Mouse (Mus musculus): Measurements from ENCODE around the gene Pard3. TPM values are rescaled to one million over a fixed set of nuclear protein-coding genes. Genes with fewer than 3 reads are reported as not detected.
"Not testable (repeated sequence)": the region's sequence is repeated elsewhere in the genome, so short reads cannot be mapped to it uniquely, and the experiment has no call there.

The Pard3 gene
- total and polyA plus RNA-seq, 2 experiments from 2014 or later: 11.9 to 29.7 TPM

DNA sequence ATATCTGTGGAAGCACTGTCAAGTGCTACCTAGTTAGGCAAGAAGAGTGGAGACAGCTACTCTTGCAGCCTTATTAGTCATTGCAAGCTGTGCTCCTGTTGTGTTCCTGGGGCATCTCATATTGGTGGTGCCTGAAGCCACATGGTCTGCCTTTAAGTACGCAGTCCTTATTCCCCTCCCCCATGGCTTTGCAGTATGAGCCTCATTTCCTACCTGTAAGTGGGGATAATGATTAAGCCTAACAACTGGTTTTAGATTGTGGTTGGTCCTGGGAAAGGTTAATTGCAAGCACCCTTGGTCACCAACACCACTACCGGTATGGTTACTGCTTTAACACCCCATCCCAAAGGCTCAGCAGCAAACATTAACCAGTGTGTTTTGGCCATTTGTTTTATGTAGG, 104.8 kb downstream of the Pard3 start:
- H3K4me3 ChIP-seq (ENCODE audit: low read depth, low read length): no peak overlapping the region
- ATAC-seq (ENCODE audit: low FRiP score) (no peak), DNase-seq (ENCODE audit: low spot score) (no peak)
- H3K36me3 ChIP-seq (ENCODE audit: insufficient read depth, low read length): no peaks in the 10 kb centered on the region
- 88% methylated on average over 2 of the region's 2 CpGs for WGBS
- TF ChIP-seq CTCF (IDR thresholded peaks at IDR 0.05): no peak
- no peaks in the 10 kb centered on the region for H3K4me1 ChIP-seq (ENCODE audit: insufficient read depth, low read length)
- no peak overlapping the region for H3K4me2 ChIP-seq (ENCODE audit: low read depth, low read length, poor library complexity, severe bottlenecking)
- H3K9me3 ChIP-seq (ENCODE audit: low read length): no peaks in the 10 kb centered on the region
- no peak overlapping the region for H3K27ac ChIP-seq (ENCODE audit: low read depth, low read length)
- H3K27me3 ChIP-seq (ENCODE audit: insufficient read depth, low read length): no peaks in the 10 kb centered on the region
- no peak overlapping the region for H3K9ac ChIP-seq (replicated peaks; ENCODE audit: low read length, poor library complexity, severe bottlenecking)

DNA sequence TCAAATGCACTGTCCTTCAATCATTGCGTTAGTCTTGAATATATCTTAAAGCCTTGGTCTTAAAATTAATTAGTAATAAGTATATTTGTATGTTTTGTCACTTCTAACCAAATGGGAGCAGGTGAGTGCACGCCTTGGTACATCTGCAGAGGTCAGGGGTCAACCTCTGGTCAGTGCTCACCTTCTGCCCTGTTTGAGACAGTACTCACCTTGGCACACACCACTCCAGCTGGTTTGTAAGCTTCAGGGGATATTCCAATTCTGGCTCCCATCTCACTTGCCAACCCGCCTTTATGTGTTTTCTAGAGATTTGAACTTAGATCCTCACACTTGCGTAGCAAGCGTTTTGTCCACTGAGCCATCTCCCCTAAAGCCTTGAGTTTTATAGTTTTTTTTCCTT, 105.7 kb downstream of the Pard3 start:
- ATAC-seq (ENCODE audit: low FRiP score): no peak
- TF ChIP-seq CTCF (IDR thresholded peaks at IDR 0.05): no peak
- WGBS: 98% methylated on average over 5 of the region's 5 CpGs

DNA sequence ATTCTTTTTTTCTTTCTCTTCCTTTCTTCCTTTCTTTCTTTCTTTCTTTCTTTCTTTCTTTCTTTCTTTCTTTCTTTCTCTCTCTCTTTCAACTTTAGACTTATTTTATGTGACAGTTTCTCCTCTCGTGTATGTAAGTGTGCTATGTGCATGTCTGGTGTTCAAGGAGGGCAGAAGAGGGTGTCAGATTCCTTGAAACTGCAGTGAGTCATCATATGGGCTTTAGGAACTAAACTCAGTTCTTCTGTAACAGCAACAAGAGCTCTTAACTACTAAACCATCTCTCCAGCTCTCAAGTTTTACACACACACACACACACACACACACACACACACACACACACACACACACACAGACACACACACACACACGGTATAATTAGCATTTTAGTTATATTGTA, 106.7 kb downstream of the Pard3 start:
- 88% methylated on average over 2 of the region's 2 CpGs for whole genome bisulfite sequencing
- H3K4me2 ChIP-seq (ENCODE audit: low read depth, low read length, poor library complexity, severe bottlenecking); H3K27me3 ChIP-seq (ENCODE audit: insufficient read depth, low read length); H3K9ac ChIP-seq (replicated peaks; ENCODE audit: low read length, poor library complexity, severe bottlenecking); DNase-seq (ENCODE audit: low spot score); H3K4me1 ChIP-seq (ENCODE audit: insufficient read depth, low read length); H3K4me3 ChIP-seq (ENCODE audit: low read depth, low read length); H3K9me3 ChIP-seq (ENCODE audit: low read length); H3K36me3 ChIP-seq (ENCODE audit: insufficient read depth, low read length); H3K27ac ChIP-seq (ENCODE audit: low read depth, low read length); ATAC-seq (ENCODE audit: low FRiP score): not testable (repeated sequence)

More for the DNA sequence above, 105.7 kb downstream of the Pard3 start:
- H3K4me3 ChIP-seq (ENCODE audit: low read depth, low read length): no peak overlapping the region
- no peak overlapping the region for H3K9ac ChIP-seq (replicated peaks; ENCODE audit: low read length, poor library complexity, severe bottlenecking)
- H3K9me3 ChIP-seq (ENCODE audit: low read length): no peaks in the 10 kb centered on the region
- H3K27me3 ChIP-seq (ENCODE audit: insufficient read depth, low read length): no peaks in the 10 kb centered on the region
- H3K4me1 ChIP-seq (ENCODE audit: insufficient read depth, low read length): no peaks in the 10 kb centered on the region
- DNase-seq (ENCODE audit: low spot score): no peak
- no peak overlapping the region for H3K27ac ChIP-seq (ENCODE audit: low read depth, low read length)
- H3K4me2 ChIP-seq (ENCODE audit: low read depth, low read length, poor library complexity, severe bottlenecking): no peak overlapping the region
- no peaks in the 10 kb centered on the region for H3K36me3 ChIP-seq (ENCODE audit: insufficient read depth, low read length)

DNA sequence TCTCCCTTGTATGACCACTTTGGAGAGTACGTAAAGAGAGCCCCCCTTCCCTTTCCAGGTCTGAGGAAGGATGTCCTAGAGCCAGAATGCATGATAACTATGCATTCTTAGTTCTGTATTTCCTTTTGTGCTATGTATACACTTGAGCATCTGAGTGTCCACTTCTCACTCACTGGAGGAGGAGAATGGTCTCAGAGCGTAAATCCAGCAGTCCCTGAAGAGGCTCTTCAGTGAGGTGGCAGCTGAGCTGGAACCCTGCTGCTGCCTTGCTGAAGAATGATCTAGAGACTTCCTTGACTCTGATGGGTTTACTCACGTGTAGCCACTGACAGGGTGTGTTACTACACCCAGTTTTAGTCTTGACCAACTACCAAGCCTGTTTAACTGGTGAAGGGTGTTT, 107.2 kb downstream of the Pard3 start:
- ATAC-seq (ENCODE audit: low FRiP score) (no peak), DNase-seq (ENCODE audit: low spot score) (no peak)
- Histone ChIP-seq H3K4me3 (ENCODE audit: low read depth, low read length) (no peak overlapping the region), H3K27me3 (ENCODE audit: insufficient read depth, low read length) (no peaks in the 10 kb centered on the region), H3K27ac (ENCODE audit: low read depth, low read length) (no peak overlapping the region), H3K36me3 (ENCODE audit: insufficient read depth, low read length) (no peaks in the 10 kb centered on the region), H3K4me2 (ENCODE audit: low read depth, low read length, poor library complexity, severe bottlenecking) (no peak overlapping the region), H3K9me3 (ENCODE audit: low read length) (no peaks in the 10 kb centered on the region), H3K9ac (replicated peaks; ENCODE audit: low read length, poor library complexity, severe bottlenecking) (no peak overlapping the region), H3K4me1 (ENCODE audit: insufficient read depth, low read length) (no peaks in the 10 kb centered on the region)
- no peak for TF ChIP-seq CTCF (IDR thresholded peaks at IDR 0.05)
- 93% methylated on average over 3 of the region's 3 CpGs for WGBS

DNA sequence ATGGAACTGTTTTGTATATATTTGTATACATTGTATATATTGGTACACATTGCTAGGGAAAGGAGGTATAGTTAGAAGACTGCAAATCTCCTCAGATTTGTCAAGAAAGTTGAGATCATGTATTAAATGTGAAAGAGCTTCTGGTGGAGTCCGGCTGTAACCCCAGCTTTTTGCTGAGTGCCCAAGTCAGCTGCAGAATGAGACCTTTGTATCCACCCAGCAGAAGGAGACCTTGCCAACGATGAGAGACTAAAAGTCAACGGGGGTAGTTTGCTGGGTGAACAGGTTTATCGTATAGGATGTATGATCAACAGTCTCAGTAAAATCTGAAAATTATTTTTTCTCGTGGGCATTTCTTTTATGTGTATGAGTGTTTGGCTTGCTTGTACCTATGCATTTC, 109.8 kb downstream of the Pard3 start:
- H3K9me3 ChIP-seq (ENCODE audit: low read length): no peaks in the 10 kb centered on the region
- 90% methylated on average over 5 of the region's 5 CpGs for WGBS
- H3K36me3 ChIP-seq (ENCODE audit: insufficient read depth, low read length): no peaks in the 10 kb centered on the region
- no peak overlapping the region for H3K27ac ChIP-seq (ENCODE audit: low read depth, low read length)
- no peaks in the 10 kb centered on the region for H3K27me3 ChIP-seq (ENCODE audit: insufficient read depth, low read length)
- no peak for TF ChIP-seq CTCF (IDR thresholded peaks at IDR 0.05)
- H3K4me1 ChIP-seq (ENCODE audit: insufficient read depth, low read length): no peaks in the 10 kb centered on the region
- ATAC-seq (ENCODE audit: low FRiP score): no peak
- H3K9ac ChIP-seq (replicated peaks; ENCODE audit: low read length, poor library complexity, severe bottlenecking): no peak overlapping the region
- DNase-seq (ENCODE audit: low spot score): no peak
- H3K4me2 ChIP-seq (ENCODE audit: low read depth, low read length, poor library complexity, severe bottlenecking): no peak overlapping the region
- H3K4me3 ChIP-seq (ENCODE audit: low read depth, low read length): no peak overlapping the region

DNA sequence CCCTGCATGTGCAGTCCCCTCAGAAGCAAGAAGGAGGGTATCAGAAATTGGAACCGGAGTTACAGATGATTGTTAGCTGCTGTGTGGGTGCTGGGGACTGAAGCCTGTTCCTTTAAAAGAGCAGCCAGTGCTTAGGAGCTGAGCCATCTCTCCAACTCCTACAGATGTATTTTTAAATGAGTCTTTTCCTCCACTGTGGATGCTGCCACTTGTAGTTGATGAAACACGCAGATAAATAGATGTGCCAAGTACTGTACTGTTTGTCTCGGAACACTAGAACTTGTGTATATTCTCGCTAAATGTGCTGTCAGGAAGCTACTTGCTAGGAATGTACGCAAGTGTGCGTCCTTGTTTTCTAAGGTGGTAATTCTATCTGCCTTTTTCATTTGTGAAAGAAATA, 110.7 kb downstream of the Pard3 start:
- Histone ChIP-seq H3K9ac (replicated peaks; ENCODE audit: low read length, poor library complexity, severe bottlenecking) (no peak overlapping the region), H3K4me2 (ENCODE audit: low read depth, low read length, poor library complexity, severe bottlenecking) (no peak overlapping the region), H3K36me3 (ENCODE audit: insufficient read depth, low read length) (no peaks in the 10 kb centered on the region), H3K27ac (ENCODE audit: low read depth, low read length) (no peak overlapping the region), H3K4me1 (ENCODE audit: insufficient read depth, low read length) (no peaks in the 10 kb centered on the region), H3K9me3 (ENCODE audit: low read length) (no peaks in the 10 kb centered on the region), H3K4me3 (ENCODE audit: low read depth, low read length) (no peak overlapping the region), H3K27me3 (ENCODE audit: insufficient read depth, low read length) (no peaks in the 10 kb centered on the region)
- no peak for DNase-seq (ENCODE audit: low spot score)
- 91% methylated on average over 6 of the region's 6 CpGs for WGBS
- no peak for TF ChIP-seq CTCF (IDR thresholded peaks at IDR 0.05)
- ATAC-seq (ENCODE audit: low FRiP score): no peak

Data from midbrain, postnatal 0 days (tissue).